Mouse (Mus musculus) midbrain, embryonic 11.5 days (tissue): ENCODE data around the gene Klrb1c. TPM values are rescaled to one million over a fixed set of nuclear protein-coding genes. Genes with fewer than 3 reads are reported as not detected.
"Not testable (repeated sequence)": the region's sequence is repeated elsewhere in the genome, so short reads cannot be mapped to it uniquely, and the experiment has no call there.

Experiments
- ATAC-seq: fragments of 200-750 bp; cut with Nextera tagmentation; 2 replicates; pipeline ENCODE4 v1.8.0; 2017; ENCODE audit warnings: moderate TSS enrichment, moderate library complexity; ENCODE audit not compliant: low FRiP score
- DNase-seq: peaks from one replicate; pipeline ENCODE4 v3.0.0; 2015; ENCODE audit warnings: low spot score; ENCODE audit errors: missing footprints
- H3K27ac ChIP-seq: fragments of 300-500 bp; sonication (generic); 2 replicates; pipeline ENCODE4 v1.5.1; 2014; ENCODE audit warnings: low read depth, low read length
- H3K27me3 ChIP-seq: fragments of 300-500 bp; sonication (generic); 2 replicates; pipeline ENCODE4 v1.6.1; 2014; ENCODE audit warnings: mild to moderate bottlenecking, low read length, moderate library complexity, mixed read lengths; ENCODE audit not compliant: control insufficient read depth, insufficient read depth
- H3K36me3 ChIP-seq: fragments of 300-500 bp; sonication (generic); 2 replicates; pipeline ENCODE4 v1.6.1; 2014; ENCODE audit warnings: mild to moderate bottlenecking, low read length, moderate library complexity, mixed read lengths; ENCODE audit not compliant: control insufficient read depth, insufficient read depth
- H3K4me1 ChIP-seq: fragments of 300-500 bp; sonication (generic); 2 replicates; pipeline ENCODE4 v1.6.1; 2014; ENCODE audit warnings: low read length; ENCODE audit not compliant: control insufficient read depth, insufficient read depth
- H3K4me2 ChIP-seq: fragments of 300-500 bp; sonication (generic); 2 replicates; pipeline ENCODE4 v1.6.1; 2014; ENCODE audit warnings: mild to moderate bottlenecking, moderate library complexity
- H3K4me3 ChIP-seq: fragments of 300-500 bp; sonication (generic); 2 replicates; pipeline ENCODE4 v1.5.1; 2014; ENCODE audit warnings: low read depth, low read length
- H3K9ac ChIP-seq: fragments of 300-500 bp; sonication (generic); 2 replicates; pipeline ENCODE4 v1.6.1; 2014; ENCODE audit warnings: low read length
- H3K9me3 ChIP-seq: fragments of 300-500 bp; sonication (generic); 2 replicates; pipeline ENCODE4 v1.6.1; 2016; ENCODE audit warnings: low read length; ENCODE audit not compliant: control insufficient read depth
- WGBS: fragments of 180-500 bp; shearing (Covaris S2); extraction: QIAGEN DNeasy Blood & Tissue Kit; methylation state at CpG from one replicate; pipeline ENCODE4 v1.1.7; 2014; 5-methylcytosine and 5-hydroxymethylcytosine counted together
- polyA plus RNA-seq: library from polyadenylated mRNA; unstranded; fragments of >200 nt; fragmentation: Nextera tagmentation; extraction: Ambion mirVana; gene quantifications from 2 replicates; pipeline ENCODE4 v1.2.1, GENCODE M21; 2014

Gene Klrb1c
- polyA plus RNA-seq, 1 experiment from 2014 or later: not detected

DNA sequence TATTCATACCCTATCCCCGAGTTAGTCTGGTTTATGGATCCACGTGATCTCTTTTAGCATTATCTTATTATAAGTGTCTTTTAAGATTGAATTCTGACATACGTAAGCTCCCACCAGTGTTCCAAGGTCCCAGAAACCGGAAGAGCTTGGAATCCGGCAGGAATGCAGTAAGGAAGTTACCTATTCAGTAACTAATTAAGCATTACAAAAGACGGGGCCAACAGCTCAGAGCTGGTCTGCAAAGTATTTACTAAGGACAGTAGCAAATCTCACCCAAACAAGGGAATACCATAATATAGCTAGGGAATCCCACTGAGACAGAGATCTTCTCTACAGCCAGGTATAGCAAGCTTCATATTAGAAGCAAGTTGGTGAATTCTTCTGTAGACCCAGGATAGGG, 42.0 kb downstream of the Klrb1c start:
- H3K4me3 ChIP-seq, H3K4me2 ChIP-seq, DNase-seq, H3K9me3 ChIP-seq, H3K27me3 ChIP-seq, ATAC-seq, H3K36me3 ChIP-seq, H3K27ac ChIP-seq, H3K9ac ChIP-seq, H3K4me1 ChIP-seq: not testable (repeated sequence)
- 79% methylated on average over 6 of the region's 6 CpGs for WGBS

DNA sequence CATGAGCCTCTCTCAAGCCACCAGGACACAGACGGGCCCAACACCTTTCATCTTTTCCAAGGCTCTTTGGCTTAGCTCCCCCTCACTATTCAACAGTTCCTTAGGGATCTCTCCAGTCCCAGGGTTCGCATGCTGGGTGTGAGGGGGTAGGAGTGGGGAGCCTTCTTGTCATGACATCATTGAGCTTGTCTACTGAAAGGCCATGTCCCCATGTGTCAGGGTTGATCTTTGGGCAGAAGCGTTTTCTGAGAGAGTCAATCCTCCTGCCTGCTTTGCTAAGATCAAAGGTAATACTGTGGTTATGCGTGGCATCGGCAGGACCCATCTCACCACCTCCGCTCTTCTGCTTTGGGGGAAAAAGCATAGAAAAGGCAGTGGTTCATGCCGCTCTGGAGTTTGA, 51.6 kb downstream of the Klrb1c start:
- H3K9ac ChIP-seq: no peak overlapping the region
- H3K4me2 ChIP-seq: no peak overlapping the region
- no peak overlapping the region for H3K4me3 ChIP-seq
- DNase-seq (no peak), ATAC-seq (no peak)
- H3K27me3 ChIP-seq: no peaks in the 10 kb centered on the region
- H3K4me1 ChIP-seq: no peaks in the 10 kb centered on the region
- 87% methylated on average over 7 of the region's 7 CpGs for WGBS
- no peaks in the 10 kb centered on the region for H3K9me3 ChIP-seq
- H3K36me3 ChIP-seq: no peaks in the 10 kb centered on the region
- no peak overlapping the region for H3K27ac ChIP-seq

DNA sequence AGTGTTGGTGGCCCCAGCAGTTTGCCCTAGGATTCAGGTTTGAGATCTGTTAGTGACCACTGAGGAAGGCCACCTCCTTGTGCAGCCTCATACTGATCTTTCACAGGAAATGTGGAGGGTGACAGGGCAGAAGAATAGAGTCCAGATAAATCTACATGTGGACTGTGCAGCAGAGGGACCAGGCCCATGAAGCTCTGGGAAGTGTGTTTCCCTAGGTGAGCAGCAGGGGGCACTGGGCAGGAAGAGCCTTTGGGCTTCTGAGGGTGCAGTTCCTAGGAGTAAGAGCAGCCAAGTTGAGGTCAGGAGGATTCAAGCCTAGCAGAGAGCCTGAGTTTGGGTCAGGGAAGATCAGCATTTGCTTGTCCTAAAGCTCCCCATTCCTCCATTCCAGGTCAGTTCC, 52.9 kb downstream of the Klrb1c start:
- Histone ChIP-seq H3K9me3 (no peaks in the 10 kb centered on the region), H3K27ac (no peak overlapping the region), H3K36me3 (no peaks in the 10 kb centered on the region), H3K9ac (no peak overlapping the region), H3K27me3 (no peaks in the 10 kb centered on the region), H3K4me1 (no peaks in the 10 kb centered on the region), H3K4me2 (no peak overlapping the region), H3K4me3 (no peak overlapping the region)
- ATAC-seq (no peak), DNase-seq (no peak)

- no peak for ATAC-seq
- no peak overlapping the region for H3K27ac ChIP-seq
- no peaks in the 10 kb centered on the region for H3K9me3 ChIP-seq
- H3K4me1 ChIP-seq: no peaks in the 10 kb centered on the region
- H3K4me3 ChIP-seq: no peak overlapping the region
- H3K27me3 ChIP-seq: no peaks in the 10 kb centered on the region
- no peaks in the 10 kb centered on the region for H3K36me3 ChIP-seq
- no peak overlapping the region for H3K9ac ChIP-seq
- no peak for DNase-seq
- H3K4me2 ChIP-seq: no peak overlapping the region
Measured at GRCm38 (mm10) chr6:128734896-128735295, 54.1 kb downstream of the Klrb1c start.

DNA sequence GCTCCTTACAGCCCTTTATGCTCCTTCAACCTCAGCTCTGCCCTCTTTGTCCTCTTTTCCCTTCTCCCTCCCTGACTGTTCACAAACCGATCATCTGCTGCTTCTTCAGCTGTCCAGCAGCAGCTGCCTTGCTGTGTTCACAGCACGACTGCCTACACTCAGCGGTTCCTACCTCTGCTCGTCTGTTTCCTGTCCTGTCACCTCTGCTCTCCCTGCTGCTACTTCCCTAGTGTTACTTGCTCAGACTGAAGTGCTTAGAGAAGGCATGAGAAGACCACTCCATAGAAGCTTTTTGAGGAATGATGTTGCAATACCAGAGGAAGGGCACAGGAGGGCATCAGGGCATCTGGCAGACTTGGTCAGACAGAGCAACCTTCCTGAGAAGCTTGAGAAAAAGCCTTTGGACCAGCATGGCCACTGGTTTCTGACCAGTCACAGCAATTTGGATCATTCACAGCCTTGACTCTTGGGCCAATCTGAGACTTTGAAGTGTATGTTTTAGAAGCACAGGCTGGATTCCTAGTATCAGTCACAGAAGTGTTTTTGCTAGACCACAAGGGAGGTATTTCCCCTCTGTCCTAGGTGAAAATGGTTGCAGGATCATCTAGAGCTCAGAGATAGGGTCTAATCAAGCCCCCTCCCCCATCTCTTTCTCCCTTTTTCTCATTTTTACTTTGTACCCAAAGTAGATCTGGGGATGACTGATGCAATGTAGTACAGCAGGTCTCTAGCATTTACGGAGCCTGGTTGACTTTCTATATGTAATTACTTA, 54.9 kb downstream of the Klrb1c start:
- ATAC-seq (no peak), DNase-seq (no peak)
- no peak overlapping the region for H3K9ac ChIP-seq

GRCm38 (mm10) chr6:128732032-128732431, 57.0 kb downstream of the Klrb1c start:
- ATAC-seq: no peak
- 84% methylated on average over 3 of the region's 3 CpGs for WGBS
- Histone ChIP-seq H3K36me3 (no peaks in the 10 kb centered on the region), H3K4me1 (no peaks in the 10 kb centered on the region), H3K27me3 (no peaks in the 10 kb centered on the region), H3K9me3 (no peaks in the 10 kb centered on the region), H3K9ac (no peak overlapping the region), H3K4me3 (no peak overlapping the region), H3K4me2 (no peak overlapping the region), H3K27ac (no peak overlapping the region)
- DNase-seq: no peak

More for the DNA sequence above, 54.9 kb downstream of the Klrb1c start:
- Histone ChIP-seq H3K4me2 (no peak overlapping the region), H3K27me3 (no peaks in the 10 kb centered on the region), H3K4me3 (no peak overlapping the region), H3K27ac (no peak overlapping the region), H3K36me3 (no peaks in the 10 kb centered on the region), H3K4me1 (no peaks in the 10 kb centered on the region), H3K9me3 (no peaks in the 10 kb centered on the region)
- WGBS: 74% methylated on average over 5 of the region's 5 CpGs

Other genes with a start within 250 kb of the Klrb1c start
- not detected in 2 replicates for gene A2ml1, start 207.6 kb downstream of the Klrb1c start, polyA plus RNA-seq
- gene Klrb1a, start 165.7 kb downstream of the Klrb1c start, polyA plus RNA-seq: not detected in 2 replicates
- gene Clec2h, start 126.8 kb downstream of the Klrb1c start, polyA plus RNA-seq: not detected in 2 replicates
- not detected in 2 replicates for gene Klrb1, start 66.2 kb downstream of the Klrb1c start, polyA plus RNA-seq
- not detected in 2 replicates for gene Gm44511, start 37.1 kb upstream of the Klrb1c start, polyA plus RNA-seq
- gene Klrb1b, start 37.1 kb upstream of the Klrb1c start, polyA plus RNA-seq: not detected in 2 replicates
- not detected in 2 replicates for gene Clec2i, start 98.4 kb upstream of the Klrb1c start, polyA plus RNA-seq
- 0.67 and 0.90 TPM in 2 replicates for gene BC035044, start 101.9 kb upstream of the Klrb1c start, polyA plus RNA-seq
- not detected in 2 replicates for gene Clec2g, start 145.2 kb upstream of the Klrb1c start, polyA plus RNA-seq